Mouse (Mus musculus) 3T3-L1 (cell line): ENCODE data around the gene Med22.
"Not testable (repeated sequence)": the region's sequence is repeated elsewhere in the genome, so short reads cannot be mapped to it uniquely, and the experiment has no call there.

Experiments used
- DNase-seq: peaks from one replicate; pipeline ENCODE4 v3.0.0-alpha.2; 2015; ENCODE audit warnings: low read depth, low spot score

Med22 gene

DNA sequence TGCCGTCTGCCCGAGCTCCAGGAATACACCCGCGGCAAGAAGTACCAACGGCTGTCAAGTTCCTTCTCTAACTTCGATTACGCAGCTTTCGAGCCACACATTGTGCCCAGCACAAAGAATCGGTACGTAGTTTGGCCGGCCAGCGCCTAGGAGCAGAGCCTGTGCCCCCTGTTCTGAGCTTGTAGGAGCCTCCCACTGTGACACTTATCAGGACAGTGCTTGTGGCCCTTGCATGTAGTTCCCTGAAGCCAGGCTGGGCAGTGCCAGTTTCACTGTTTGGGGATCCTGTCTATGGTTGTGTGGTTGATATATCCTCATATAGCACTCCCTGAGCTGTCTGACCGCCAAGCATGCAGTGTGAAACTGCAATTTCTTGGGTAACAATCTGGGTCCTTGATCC lies 6.3 kb upstream of the Med22 start:
- DNase-seq: no peak

DNA sequence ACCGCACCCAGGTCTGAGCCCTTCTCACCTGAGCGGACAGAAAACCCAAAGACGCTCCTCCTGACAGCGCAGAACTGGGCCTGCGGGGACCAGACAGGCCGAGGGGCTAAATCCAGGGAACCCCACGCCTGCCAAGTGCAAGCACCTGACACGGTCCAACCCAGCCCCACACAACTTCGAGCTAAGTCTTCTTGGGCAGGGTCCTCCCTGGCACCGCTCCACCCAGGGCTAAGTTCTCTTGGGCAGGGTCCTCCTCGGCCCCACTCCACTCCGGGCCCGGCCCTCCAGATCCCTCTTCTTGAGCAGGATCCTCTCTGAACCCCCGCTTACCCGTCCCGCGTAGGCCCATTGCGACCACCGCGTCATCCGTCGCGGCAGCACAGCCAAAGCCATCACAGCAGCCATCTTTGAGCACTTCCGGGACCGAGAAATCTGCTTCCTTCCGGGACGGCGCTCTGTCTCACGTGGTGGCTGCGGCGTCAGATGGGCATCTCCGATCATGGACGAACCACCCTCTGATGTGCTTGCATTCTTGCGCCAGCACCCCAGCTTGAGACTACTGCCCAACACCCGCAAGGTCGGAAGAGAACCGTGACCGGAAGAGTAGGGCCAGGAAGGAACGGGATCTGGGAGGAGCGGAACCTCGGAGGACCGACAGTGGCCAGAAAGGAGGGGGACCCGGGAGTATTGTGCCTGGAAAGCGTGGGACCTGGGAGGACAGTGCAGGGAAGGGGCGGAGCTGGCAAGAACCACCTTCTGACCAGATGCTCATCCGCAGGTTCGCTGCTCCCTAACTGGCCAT lies 5.7 kb upstream of the Med22 start, which contains the start of the genes Surf2 and Surf1:
TSS of gene Surf2 (plus strand) at position 441 of the 802 bp plus-strand sequence.
TSS of gene Surf1 (minus strand) at position 604 of the 802 bp plus-strand sequence.
- DNase-seq: peak; percentile 91

DNA sequence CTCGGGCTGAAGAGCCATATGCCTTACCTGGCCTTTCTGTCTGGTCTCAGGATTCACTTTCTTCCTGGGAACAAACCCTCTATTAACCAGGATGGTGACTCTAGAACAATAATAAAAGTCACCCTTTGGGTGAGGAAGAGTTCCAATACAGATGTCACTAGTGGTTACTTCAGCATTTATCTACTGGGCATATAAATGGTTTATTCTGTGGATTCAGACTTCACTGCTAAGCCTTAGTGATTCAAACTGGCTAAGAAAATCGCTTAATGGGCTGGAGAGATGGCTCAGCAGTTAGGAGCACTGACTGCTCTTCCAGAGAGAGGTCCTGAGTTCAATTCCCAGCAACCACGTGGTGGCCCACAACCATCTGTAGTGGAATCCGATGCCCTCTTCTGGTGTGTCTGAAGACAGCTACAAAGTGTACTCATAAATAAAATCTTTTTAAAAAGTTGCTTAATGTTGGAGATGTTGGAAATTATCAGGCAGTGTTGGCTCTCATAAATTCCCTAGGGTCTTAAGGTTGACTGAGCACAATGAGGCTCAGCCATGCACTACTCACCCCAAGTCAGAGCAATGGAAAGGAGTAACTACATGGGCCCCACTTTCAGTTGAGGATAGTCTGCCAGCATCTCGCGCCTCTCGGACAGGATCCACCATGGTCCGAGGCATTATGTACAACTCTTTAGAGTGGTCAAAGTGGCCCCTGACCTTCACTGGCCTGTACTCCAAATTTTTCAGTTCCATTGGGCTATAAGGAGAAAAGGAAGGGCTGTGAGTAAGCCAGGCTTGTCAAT lies 3.9 kb upstream of the Med22 start:
- no peak for DNase-seq

DNA sequence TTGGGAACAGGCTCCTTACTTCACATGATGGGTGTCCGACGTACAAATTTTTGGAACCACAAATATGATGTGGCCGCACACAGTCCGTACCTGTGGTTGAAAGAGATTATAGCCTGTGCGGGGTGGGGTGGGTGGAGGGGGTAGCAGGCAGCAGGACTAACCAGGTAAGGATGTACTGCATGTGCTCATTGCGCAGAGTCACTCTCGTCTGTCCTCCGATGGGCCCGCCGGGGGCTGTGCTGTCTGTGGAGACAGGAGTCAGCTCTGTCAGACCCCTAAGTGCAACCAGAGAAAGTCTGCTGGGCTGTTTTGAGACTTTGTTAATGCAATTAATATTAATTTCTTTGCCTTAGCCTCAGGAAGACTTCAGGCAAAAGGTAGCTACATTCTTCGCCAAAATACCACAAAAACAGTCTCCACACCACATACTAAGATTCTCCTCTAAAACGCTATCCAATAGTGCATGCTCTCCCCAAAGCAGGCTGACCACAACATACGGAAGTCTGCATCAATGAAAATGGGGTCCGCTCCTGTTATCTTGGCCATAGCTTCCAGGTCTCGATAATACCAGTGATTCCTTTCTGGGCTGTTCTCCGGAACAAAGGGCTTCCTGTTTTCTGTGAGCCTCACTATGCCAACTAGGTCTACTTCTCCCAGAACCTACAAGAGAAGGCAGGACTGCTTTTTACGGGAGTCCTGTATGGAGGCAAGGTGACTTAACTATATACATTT lies 3.1 kb upstream of the Med22 start:
- DNase-seq: no peak

DNA sequence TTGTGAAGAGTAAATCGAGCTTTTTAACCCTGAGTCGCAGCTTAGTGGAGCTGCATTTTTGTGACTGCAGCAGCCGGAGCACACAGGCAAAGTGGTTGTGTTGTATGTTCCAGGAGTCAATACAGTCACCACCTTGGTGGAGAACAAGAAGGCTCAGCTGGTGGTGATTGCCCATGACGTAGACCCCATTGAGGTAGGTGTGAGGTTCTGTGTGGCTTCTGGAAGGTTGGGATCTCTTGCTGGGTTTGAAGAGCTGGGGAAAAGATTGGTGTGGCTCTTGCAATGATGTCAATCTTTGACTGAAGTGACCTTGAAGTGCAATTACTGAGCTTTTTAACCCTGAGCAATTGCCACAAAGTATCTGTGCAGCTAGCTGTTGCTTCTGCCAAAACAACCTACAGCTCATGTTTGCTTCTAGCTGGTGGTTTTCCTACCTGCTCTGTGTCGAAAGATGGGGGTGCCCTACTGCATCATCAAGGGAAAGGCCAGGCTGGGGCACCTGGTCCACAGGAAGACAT lies 1.8 kb upstream of the Med22 start:
- no peak for DNase-seq

DNA sequence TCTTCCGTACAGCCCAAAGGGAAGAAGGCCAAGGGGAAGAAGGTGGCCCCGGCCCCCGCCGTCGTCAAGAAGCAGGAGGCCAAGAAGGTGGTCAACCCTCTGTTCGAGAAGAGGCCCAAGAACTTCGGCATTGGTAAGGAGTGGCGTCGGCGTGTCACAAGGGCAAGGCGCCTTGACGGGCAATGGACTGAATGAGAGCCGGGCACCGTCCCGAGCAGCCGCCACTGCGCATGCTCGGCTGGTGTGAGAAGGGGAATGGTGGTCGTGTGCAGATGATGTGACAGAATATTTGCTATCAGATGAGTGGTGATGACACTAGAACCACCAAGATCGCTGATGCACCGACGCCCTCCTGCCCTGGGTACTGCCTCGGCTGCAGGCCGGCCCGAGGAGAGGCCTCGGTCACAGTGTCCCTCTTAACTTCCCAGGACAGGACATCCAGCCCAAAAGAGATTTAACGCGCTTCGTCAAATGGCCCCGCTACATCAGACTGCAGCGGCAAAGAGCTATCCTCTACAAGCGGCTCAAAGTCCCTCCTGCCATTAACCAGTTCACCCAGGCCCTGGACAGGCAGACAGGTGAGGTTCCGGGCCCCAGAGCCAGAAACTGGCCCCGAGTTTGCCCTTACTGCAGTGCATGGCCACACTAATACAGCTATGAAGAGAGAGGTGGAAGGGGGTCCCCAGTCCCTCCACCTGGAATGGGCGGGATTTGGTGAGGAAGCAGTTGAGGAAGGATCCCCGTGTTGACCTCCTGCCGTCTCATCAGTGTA lies 703 bp upstream of the Med22 start:
- peak; percentile 57 for DNase-seq

DNA sequence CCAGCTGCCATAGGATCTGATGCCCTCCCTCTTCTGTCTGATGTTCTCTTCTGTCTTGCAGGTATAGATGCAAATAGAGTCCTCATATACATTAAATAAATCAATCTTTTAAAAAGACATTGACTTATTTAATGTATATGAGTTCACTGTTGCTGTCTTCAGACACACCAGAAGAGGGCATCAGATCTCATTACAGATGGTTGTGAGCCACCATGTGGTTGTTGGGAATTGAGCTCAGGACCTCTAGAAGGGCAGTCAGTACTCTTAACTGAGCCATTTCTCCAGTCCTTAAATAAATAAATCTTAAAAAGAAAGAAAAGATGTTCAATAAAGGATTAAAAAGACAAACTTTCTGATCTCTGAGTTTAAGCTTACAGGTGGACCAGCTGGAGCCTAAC lies 1.1 kb downstream of the Med22 start:
- DNase-seq: peak; percentile 27

DNA sequence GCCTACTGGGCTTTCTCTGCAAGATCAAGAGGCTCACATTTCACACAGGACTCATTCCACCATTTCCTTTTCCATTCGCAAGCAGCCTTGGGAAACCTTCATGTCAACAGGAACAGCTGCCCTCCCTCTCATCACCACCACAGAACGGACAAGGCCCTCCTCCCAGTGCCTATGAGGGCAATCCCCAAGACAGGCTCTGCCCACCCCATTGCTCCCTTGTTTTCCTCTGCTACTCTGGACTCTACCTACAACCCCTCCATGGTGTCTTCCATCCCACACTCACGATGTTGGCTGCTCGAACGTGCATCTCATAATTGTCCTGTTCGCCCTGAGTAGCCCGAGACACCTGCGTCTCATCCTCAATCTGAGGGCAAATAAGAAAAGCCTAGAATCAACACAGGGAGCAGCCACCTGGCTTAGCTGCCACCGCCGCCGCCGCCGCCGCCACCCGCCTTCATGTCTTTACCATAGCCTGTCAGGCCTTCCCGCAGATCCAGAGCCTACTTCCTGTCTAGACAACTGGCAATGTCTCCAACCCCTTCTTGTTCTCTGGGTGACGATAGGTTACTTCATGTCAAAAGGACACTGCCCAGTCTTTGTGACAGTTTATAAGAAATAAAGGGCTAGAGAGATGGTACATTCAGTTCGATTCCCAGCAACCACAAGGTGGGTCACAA lies 1.6 kb downstream of the Med22 start:
- no peak for DNase-seq

DNA sequence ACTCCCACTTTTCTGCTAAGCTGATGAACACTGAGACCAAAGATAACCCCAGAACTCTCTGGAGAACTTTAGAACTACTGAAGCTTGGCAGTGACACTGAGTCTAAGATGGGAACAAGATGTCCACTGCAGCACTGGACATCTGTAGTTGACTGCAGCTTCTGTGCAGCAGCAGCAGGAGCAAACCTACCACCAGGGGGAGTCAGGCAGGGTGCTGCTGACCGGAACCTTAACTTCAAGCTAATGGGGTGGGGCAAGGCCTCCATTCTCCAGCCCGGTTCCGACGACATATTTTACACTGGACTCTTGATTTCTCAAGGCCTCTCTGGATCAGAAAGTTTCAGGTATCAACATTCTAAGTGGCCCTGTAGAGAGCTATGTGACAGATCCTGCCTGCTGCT lies 3.4 kb downstream of the Med22 start:
- DNase-seq: peak; percentile 77

DNA sequence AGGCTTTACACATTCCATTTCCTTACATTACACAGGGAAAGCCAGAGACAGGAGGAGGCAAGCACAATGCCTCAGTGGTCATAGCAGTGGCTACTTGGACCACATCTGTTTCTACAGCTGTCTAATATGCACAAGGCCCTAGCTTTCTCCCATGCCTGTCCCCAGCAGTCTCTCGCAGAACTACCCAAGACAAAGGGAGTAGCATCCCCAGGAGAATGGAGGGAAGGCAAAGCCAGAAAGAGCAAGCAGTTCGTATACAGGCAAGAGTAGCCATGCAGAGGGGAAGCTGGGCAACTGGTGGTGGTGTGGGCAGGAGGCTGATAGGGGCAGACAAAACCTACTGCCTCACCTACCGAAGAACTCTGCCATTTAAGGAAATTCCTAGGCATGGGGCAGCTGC lies 4.0 kb downstream of the Med22 start:
- DNase-seq: no peak

DNA sequence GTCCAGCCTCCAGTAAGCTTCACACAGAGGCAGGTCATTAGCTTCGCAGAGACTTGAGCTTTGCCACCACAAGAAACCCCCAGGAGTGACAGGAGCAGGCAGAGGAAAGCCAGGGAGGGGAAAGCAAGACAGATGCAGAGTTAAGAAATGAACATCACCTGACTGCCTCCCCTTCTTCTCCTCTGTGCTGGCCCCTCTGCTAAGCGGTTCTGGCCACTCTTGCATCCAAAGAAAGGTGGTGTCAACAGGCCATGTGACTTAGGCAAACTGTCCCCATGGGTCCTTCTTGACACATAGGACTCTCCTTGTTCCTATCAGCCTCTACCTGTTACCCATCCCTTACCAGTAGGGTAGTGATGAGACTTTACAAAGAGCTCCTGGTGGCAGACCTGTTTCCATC lies 4.5 kb downstream of the Med22 start:
- DNase-seq: no peak

DNA sequence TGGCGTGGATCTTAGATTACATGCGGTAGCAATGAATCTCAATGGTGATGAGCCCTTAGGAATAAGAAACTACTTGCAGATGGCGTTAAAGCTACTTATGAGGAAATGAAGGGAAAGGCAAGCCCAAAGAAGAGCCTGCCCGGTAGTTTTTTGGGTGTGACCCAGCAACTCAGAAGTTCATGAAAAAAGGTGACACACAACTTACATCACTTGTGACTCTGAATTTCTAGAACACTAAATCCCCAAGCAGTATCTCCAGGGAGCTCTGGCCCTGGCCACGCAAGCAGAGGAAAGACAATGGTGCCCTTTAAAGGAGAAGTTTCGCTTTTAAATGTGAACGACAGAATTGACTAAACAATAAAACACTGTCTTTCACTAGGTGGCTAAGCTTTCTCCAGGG lies 7.2 kb downstream of the Med22 start:
- DNase-seq: peak; percentile 61

DNA sequence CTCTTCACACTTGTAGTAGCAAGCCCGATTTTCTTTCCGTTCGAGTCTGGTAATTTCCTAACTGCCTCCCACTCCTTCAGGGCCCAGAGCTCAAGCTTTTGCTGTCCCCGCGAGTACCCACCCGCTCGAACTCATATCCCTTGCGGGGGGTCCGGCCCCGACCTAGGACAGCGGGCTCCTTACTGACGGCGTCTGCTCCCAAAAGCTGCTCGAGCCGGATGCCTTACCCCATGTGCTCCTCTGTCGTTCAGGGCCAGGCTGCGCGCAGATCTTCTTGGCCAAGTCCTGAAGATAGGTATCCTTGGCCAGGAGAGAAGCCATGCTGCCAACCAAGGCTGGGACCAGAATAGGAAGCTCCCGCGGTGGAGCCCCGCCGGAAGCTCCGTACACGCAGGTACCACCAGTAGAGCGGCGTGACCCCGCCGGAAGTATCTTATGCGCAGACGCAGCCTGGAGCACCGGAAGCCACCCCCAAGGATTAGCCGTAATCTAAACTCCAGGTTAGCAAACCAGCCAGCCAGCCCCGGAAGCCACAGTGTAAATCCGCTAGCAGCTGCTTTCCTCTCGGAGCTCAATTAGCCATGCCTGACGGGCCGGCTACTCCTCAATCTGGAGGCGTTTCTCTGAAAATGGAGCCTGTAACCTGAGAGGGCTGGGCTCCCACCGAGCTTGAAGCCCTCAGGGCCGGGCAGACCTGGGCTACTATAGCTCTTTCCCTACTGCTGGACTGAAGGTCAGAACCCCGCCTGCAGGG lies 7.8 kb downstream of the Med22 start, which contains the start of gene Surf6:
TSS of gene Surf6 (minus strand) at position 413 of the 754 bp plus-strand sequence.
- DNase-seq: peak; percentile 97

DNA sequence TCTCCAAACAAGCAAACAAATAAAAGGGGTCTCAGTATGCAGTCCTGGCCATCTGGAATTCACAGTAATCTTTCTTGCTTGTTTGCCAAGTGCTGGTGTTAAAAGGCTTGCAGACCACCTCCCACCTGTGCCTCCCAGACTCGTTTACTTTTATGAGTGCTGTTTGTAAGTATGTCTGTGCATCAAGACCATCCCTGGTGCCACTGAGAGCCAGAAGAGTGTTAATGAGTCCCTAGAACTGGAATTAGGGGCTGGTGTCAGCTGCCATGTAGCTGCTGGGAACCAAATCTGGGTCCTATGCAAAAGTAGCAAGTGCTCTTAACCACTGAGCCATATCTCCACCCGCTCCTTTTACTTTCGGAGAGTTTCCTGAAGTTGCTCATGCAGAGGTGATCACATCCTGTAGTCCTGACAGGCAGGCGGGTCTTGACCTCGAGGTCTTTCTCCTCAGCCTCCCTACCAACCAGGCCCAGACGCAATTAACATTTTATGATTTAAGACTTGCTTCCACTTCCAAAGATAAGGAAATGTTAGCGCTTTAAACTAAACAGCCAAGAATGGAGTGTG lies 8.6 kb downstream of the Med22 start:
- no peak for DNase-seq

DNA sequence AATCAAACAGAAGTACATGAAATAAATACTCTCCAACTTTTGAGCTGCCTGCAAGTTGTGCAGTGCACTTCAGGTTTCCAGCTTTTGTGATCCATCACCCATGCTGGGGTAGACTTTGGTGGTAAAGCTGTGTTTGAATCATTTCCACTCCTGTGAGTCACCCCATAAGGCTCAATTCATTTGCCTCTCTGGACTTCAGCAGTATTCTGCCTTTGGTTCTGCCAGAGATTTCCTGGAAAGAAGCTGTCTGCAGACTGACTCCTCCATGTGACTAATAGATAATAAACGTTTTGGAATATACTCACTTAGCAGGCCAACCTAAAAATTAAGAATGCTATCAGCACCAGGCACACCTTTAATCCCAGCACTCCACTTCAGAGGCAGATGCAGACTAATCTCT lies 9.7 kb downstream of the Med22 start:
- DNase-seq: peak; percentile 58

DNA sequence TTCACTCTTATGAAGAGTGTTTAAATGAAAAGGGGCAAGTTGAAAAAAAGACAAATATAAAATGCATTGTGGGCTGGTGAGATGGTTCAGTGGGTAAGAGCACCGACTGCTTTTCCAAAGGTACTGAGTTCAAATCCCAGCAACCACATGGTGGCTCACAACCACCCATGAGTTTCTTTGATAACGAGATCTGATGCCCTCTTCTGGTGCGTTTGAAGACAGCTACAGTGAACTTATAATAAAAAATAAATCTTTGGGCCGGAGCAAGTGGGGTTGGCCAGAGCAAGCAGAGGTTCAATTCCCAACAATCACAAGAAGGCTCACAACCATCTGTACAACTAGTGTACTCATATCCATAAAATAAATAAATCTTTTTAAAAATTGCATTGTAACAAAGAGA lies 14.6 kb downstream of the Med22 start:
- no peak for DNase-seq

DNA sequence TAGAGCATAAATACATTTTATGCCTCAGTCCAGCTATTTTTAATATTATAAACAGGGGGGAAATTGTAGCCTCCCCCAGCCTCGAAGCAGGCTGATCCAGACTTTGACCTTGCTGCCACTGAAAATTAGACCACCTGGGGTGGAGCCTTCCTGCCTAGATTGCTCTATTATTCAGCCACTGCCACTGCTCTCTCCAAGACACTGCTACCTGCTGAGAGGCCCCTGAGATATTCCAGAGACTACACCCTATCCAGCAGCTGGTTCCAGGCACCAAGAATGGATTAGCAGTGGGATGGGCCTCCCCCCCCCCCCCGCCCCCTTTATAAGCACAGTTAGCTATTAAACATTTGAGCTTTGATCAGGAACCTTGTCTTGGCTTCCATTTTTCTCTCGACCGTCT lies 24.3 kb downstream of the Med22 start:
- DNase-seq: not testable (repeated sequence)

DNA sequence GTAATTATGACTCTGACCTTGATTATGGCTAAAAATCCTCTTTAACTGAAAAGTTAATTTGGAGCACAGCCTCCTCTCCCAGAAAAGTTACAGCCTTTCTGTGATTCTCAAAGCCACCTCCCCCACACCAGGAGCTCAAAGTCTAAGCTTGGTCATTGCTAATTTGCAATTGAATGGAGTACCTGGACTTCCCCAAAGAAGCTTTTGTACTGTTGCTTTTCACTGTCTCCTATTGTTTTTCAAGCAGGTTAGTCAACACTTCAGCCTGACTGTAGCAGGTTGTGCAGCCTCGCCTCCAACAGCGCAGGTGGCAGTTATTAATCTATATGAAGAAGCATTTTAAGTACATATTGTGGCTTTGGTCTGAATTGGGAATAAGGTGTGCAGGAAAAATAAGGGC lies 24.9 kb downstream of the Med22 start:
- not testable (repeated sequence) for DNase-seq

DNA sequence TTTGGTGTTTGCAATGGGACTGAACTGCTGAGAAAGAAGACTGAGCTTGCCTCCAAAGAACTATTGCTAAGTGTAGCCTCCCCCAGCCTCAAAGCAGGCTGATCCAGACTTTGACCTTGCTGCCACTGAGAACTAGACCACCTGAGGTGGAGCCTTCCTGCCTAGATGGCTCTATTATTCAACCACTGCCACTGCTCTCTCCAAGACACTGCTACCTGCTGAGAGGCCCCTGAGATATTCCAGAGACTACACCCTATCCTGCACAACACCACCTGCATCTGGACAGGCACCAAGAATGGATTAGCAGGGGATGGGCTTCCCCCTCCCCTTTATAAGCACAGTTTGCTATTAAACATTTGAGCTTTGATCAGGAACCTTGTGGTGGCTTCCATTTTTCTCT lies 31.9 kb downstream of the Med22 start:
- no peak for DNase-seq
